Mouse (Mus musculus) cerebellum, adult 11 months (tissue): Measurements from ENCODE around the gene Gpr33.

Experiments
- DNase-seq: peaks from one replicate; pipeline ENCODE4 v3.0.0; 2022

Gpr33 gene

GRCm38 (mm10) chr12:51983625-51984024 lies 44.2 kb downstream of the Gpr33 start:
- no peak for DNase-seq

- DNase-seq: no peak
These were observed 51.3 kb downstream of the Gpr33 start for GRCm38 (mm10) chr12:51976531-51976930.

- DNase-seq: no peak
These were observed 53.5 kb downstream of the Gpr33 start for GRCm38 (mm10) chr12:51974381-51974780.
